Mouse (Mus musculus): ENCODE measurements around the gene Tenm2.

GRCm38 (mm10) chr11:36351341-36351740, 884.4 kb downstream of the Tenm2 start:
- TF ChIP-seq CTCF (IDR thresholded peaks at IDR 0.05; ENCODE audit: low read depth) (no peak), EP300 (IDR thresholded peaks at IDR 0.05; ENCODE audit: low read depth) (no peak)
